12 mouse cellular contexts compared by ENCODE assay signal in genomic region chr4:58271504-58272162, GRCm38 (mm10). TPM values are rescaled to one million over a fixed set of nuclear protein-coding genes. Genes with fewer than 3 reads are reported as not detected.
DNase-seq lines count a peak whose midpoint lies in the region; ATAC-seq and TF ChIP-seq lines count a peak whose summit lies in the region.
"Had no signal": no experiment of that assay in that cellular context is flagged by ENCODE, and none has a peak within 500 bp of the region (broad histone marks: within the 10 kb centered on the region; RNA-seq: fewer than 3 reads in every experiment).

No protein-coding gene starts in this region.

- 45% methylated on average over 10 of the region's 10 CpGs for WGBS in kidney, postnatal 0 days
- 38% methylated on average over 10 of the region's 10 CpGs for WGBS in intestine, embryonic 16.5 days

- no peaks in the 10 kb centered on the region for H3K27me3 ChIP-seq in kidney, postnatal 0 days (ENCODE audit: insufficient read depth, low read length)
- H3K27me3 ChIP-seq in intestine, embryonic 16.5 days (replicated peaks; ENCODE audit: control insufficient read depth, insufficient read depth, low read length): no peaks in the 10 kb centered on the region
- H3K27me3 ChIP-seq: liver, embryonic 15.5 days had no signal

- H3K4me2 ChIP-seq in kidney, postnatal 0 days (ENCODE audit: low read length): no peak overlapping the region
- H3K4me2 ChIP-seq in intestine, embryonic 16.5 days (ENCODE audit: low read depth, low read length): peak overlapping the region; percentile 10; the same call in 1 of the 2 replicates
- H3K4me2 ChIP-seq: liver, embryonic 15.5 days had no signal

- H3K4me1 ChIP-seq in kidney, postnatal 0 days (replicated peaks; ENCODE audit: insufficient read depth, low read length): no peaks in the 10 kb centered on the region
- peaks cover 7% of the 10 kb centered on the region; the same call in 1 of the 2 replicates for H3K4me1 ChIP-seq in intestine, embryonic 16.5 days (ENCODE audit: control insufficient read depth, insufficient read depth, low read length)
- H3K4me1 ChIP-seq: liver, embryonic 15.5 days had no signal

- H3K36me3 ChIP-seq in kidney, postnatal 0 days (ENCODE audit: insufficient read depth, low read length): no peaks in the 10 kb centered on the region
- H3K36me3 ChIP-seq in intestine, embryonic 16.5 days (ENCODE audit: control insufficient read depth, insufficient read depth, low read length): no peaks in the 10 kb centered on the region
- H3K36me3 ChIP-seq: liver, embryonic 15.5 days had no signal

- no peak for ATAC-seq in kidney, postnatal 0 days (replicated peaks; ENCODE audit: low FRiP score, low read depth)
- ATAC-seq in intestine, embryonic 16.5 days: peak; percentile 80
- ATAC-seq: activated CD4-positive, CD25-positive, alpha-beta regulatory T cell, adult 4 months; midbrain, embryonic 16.5 days had no signal

- peak; percentile 73 for DNase-seq in kidney, postnatal 0 days (ENCODE audit: low spot score)
- no peak for DNase-seq in kidney, adult 11 months
- DNase-seq in 3134 (ENCODE audit: extremely low read depth, insufficient read length, low spot score) (peak; percentile 58), adipocyte (ENCODE audit: low spot score) (peak; percentile 22)
- DNase-seq in thymus, postnatal 0 days (ENCODE audit: low spot score): no peak
- no peak for DNase-seq in gastrocnemius, postnatal 10 days
- no peak for DNase-seq in cerebellum, postnatal 25 days
- DNase-seq: kidney, adult 18-20 months had no signal

- no peak overlapping the region for H3K9ac ChIP-seq in kidney, postnatal 0 days (ENCODE audit: low read depth, low read length)
- H3K9ac ChIP-seq in intestine, embryonic 16.5 days (ENCODE audit: low read depth, low read length): no peak overlapping the region
- H3K9ac ChIP-seq: liver, embryonic 15.5 days had no signal

- TF ChIP-seq CTCF in kidney, postnatal 0 days (IDR thresholded peaks at IDR 0.05; ENCODE audit: low read depth): no peak

- H3K9me3 ChIP-seq in kidney, postnatal 0 days (replicated peaks; ENCODE audit: low read length): no peaks in the 10 kb centered on the region
- H3K9me3 ChIP-seq in intestine, embryonic 16.5 days (ENCODE audit: control insufficient read depth, low read length): no peaks in the 10 kb centered on the region
- H3K9me3 ChIP-seq: liver, embryonic 15.5 days had no signal

- no peak overlapping the region for H3K27ac ChIP-seq in kidney, postnatal 0 days
- peak overlapping the region; percentile 76; the same call in 1 of the 2 replicates for H3K27ac ChIP-seq in intestine, embryonic 16.5 days (ENCODE audit: low read length)
- H3K27ac ChIP-seq: liver, embryonic 15.5 days had no signal

- no peak overlapping the region for H3K4me3 ChIP-seq in kidney, postnatal 0 days (replicated peaks; ENCODE audit: low read depth, low read length)
- no peak overlapping the region for H3K4me3 ChIP-seq in intestine, embryonic 16.5 days (ENCODE audit: low read length)
- H3K4me3 ChIP-seq: liver, embryonic 15.5 days had no signal

RNA-seq across cellular contexts. Expression of gene Musk, which starts 14.1 kb away (rescaled TPM):
- 0.32 and 0.62 TPM in 2 replicates for polyA plus RNA-seq in kidney, postnatal 0 days (2015; fragmentation: Nextera tagmentation; extraction: Ambion mirVana)
- polyA plus RNA-seq in intestine, embryonic 16.5 days (2015; fragmentation: Nextera tagmentation; extraction: Ambion mirVana): 0.10 and 0.13 TPM in 2 replicates
- 0.18 and 0.42 TPM in 2 replicates for polyA plus RNA-seq in thymus, postnatal 0 days (2015; fragmentation: Nextera tagmentation; extraction: Ambion mirVana)
- total RNA-seq in gastrocnemius, postnatal 10 days (2021): 10 to 100 TPM; 28.5 to 31.2 TPM
- polyA plus RNA-seq: activated CD4-positive, CD25-positive, alpha-beta regulatory T cell, adult 4 months had no signal

Comparison
In these comparisons a context has a peak if more than half of its experiments do, and no peak if none do; other contexts are left out.
1. DNase-seq: peak in kidney, postnatal 0 days (single experiment), 3134 (single experiment) and adipocyte (single experiment); none in kidney, adult 11 months (single experiment), thymus, postnatal 0 days (single experiment), gastrocnemius, postnatal 10 days (single experiment) and cerebellum, postnatal 25 days (0 of 2).